Mouse (Mus musculus) neural tube, embryonic 12.5 days (tissue): ENCODE measurements around the gene Thbs4. TPM values are rescaled to one million over a fixed set of nuclear protein-coding genes. Genes with fewer than 3 reads are reported as not detected.

Experiments used
- ATAC-seq: fragments of 200-750 bp; cut with Nextera tagmentation; 2 replicates; pipeline ENCODE4 v1.8.0; 2017; ENCODE audit warnings: low read depth, mild to moderate bottlenecking, moderate TSS enrichment, moderate library complexity; ENCODE audit not compliant: low FRiP score
- H3K27ac ChIP-seq: fragments of 300-500 bp; sonication (generic); 2 replicates; pipeline ENCODE4 v1.5.1; 2016
- H3K27me3 ChIP-seq: fragments of 300-500 bp; sonication (generic); replicated peaks from 2 replicates; pipeline ENCODE4 v1.6.1; 2016; ENCODE audit warnings: mild to moderate bottlenecking
- H3K36me3 ChIP-seq: fragments of 300-500 bp; sonication (generic); 2 replicates; pipeline ENCODE4 v1.6.1; 2016; ENCODE audit warnings: mild to moderate bottlenecking
- H3K4me1 ChIP-seq: fragments of 300-500 bp; sonication (generic); 2 replicates; pipeline ENCODE4 v1.6.1; 2016
- H3K4me2 ChIP-seq: fragments of 300-500 bp; sonication (generic); replicated peaks from 2 replicates; pipeline ENCODE4 v1.6.1; 2016; ENCODE audit warnings: mild to moderate bottlenecking
- H3K4me3 ChIP-seq: fragments of 300-500 bp; sonication (generic); 2 replicates; pipeline ENCODE4 v1.5.1; 2016
- H3K9ac ChIP-seq: fragments of 300-500 bp; sonication (generic); 2 replicates; pipeline ENCODE4 v1.6.1; 2016; ENCODE audit warnings: mild to moderate bottlenecking
- H3K9me3 ChIP-seq: fragments of 300-500 bp; sonication (generic); 2 replicates; pipeline ENCODE4 v1.6.1; 2016; ENCODE audit warnings: mild to moderate bottlenecking
- WGBS: fragments of 180-500 bp; shearing (Covaris S2); methylation state at CpG from one replicate; pipeline ENCODE4 v1.1.7; 2016; 5-methylcytosine and 5-hydroxymethylcytosine counted together
- polyA plus RNA-seq: library from polyadenylated mRNA; unstranded; fragments of >200 nt; fragmentation: Nextera tagmentation; extraction: Ambion mirVana; gene quantifications from 2 replicates; pipeline ENCODE4 v1.2.1, GENCODE M21; 2016

Thbs4 gene
- polyA plus RNA-seq, 1 experiment from 2014 or later, result 1.6 TPM

DNA sequence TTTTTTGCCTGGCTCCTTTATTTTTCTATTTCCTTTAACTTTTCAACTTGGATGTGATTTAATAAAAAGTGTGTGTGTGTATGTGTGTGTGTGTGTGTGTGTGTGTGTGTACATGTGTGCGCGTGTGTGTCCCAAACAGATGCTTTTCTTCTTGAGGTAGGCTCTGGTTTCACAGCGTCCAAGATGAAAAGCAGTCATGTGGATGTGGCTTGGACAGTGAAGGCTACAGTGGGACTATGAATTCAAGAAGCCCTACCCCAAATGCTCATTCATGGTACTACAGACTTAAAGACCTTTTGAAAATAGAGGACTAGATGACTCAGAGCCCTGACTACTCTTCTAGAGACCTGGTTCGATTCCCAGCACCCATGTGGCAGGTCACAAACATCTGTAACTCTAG, 11.1 kb downstream of the Thbs4 start:
- H3K27ac ChIP-seq, result no peak overlapping the region
- no peak overlapping the region for H3K9ac ChIP-seq
- H3K4me3 ChIP-seq, result no peak overlapping the region
- no peaks in the 10 kb centered on the region for H3K27me3 ChIP-seq
- peaks cover 3% of the 10 kb centered on the region; the same call in 1 of the 2 replicates for H3K4me1 ChIP-seq
- no peaks in the 10 kb centered on the region for H3K9me3 ChIP-seq
- no peak for ATAC-seq
- H3K36me3 ChIP-seq, result no peaks in the 10 kb centered on the region
- WGBS, result 93% methylated on average over 4 of the region's 4 CpGs
- no peak overlapping the region for H3K4me2 ChIP-seq

DNA sequence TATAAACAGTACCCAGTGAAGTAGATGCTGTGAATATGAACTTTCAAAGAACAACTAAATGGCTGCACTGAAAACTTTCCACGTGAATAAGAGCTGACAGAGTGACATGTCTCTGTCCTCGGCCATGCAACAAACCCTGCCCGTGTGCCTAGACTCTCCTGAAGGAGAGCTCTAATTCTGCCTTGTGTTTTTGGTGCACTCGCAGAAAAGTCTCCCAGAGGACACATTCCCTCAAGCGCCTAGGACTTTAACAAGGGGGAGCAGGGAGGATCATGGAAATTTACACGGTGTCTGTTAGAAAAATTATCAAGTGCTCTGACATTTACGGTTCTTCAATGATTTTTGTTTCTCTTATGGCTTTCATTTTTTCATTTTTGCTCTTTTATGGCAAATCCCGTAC, 13.7 kb downstream of the Thbs4 start:
- Histone ChIP-seq H3K27ac (no peak overlapping the region), H3K4me3 (no peak overlapping the region), H3K4me1 (no peaks in the 10 kb centered on the region), H3K4me2 (no peak overlapping the region), H3K9me3 (no peaks in the 10 kb centered on the region), H3K27me3 (no peaks in the 10 kb centered on the region), H3K36me3 (no peaks in the 10 kb centered on the region), H3K9ac (no peak overlapping the region)
- ATAC-seq, result no peak
- 75% methylated on average over 8 of the region's 8 CpGs for WGBS

DNA sequence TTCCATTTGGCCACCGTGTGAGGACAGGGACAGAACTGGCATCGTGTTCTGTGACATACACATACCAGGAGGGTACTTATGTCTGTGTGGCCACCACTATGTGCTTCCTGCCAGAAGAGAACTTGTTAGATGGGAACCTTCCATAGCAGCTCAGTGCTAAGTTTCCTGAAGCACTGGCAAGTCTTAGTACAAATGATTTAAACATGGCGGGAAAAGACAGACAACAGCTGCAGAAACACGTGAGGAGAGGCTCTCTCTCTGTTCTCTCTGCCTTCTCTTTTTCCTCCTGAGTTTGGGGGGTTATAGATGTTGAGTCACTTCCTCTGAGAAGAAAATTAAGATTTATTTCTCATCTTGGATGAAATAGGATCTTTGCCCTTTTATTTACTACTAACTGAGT, 14.5 kb downstream of the Thbs4 start:
- Histone ChIP-seq H3K36me3 (no peaks in the 10 kb centered on the region), H3K27me3 (no peaks in the 10 kb centered on the region), H3K4me1 (no peaks in the 10 kb centered on the region), H3K9ac (no peak overlapping the region), H3K9me3 (no peaks in the 10 kb centered on the region), H3K4me3 (no peak overlapping the region), H3K27ac (no peak overlapping the region), H3K4me2 (no peak overlapping the region)
- no peak for ATAC-seq
- whole genome bisulfite sequencing, result 82% methylated on average over 4 of the region's 4 CpGs

DNA sequence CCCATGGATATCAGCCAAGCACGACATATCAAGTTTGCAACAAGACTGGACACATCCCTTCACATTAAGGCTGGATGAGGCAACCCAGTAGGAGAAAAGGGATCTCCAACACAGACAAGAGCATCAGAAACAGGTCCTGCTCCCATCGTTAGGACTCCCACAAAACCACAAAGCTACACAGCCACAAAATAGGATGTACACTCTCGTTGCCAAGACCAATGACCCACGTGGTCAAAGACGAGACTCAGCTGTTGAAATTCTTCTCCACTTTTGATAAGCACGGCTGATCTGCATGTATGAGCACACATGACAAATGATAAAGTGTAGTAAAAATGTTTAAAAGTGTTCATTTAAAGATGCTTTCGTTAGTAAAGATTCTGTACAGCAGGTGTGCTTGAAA, 16.0 kb downstream of the Thbs4 start:
- H3K36me3 ChIP-seq, result no peaks in the 10 kb centered on the region
- H3K27me3 ChIP-seq, result no peaks in the 10 kb centered on the region
- H3K4me2 ChIP-seq, result no peak overlapping the region
- no peak overlapping the region for H3K4me3 ChIP-seq
- H3K9ac ChIP-seq, result no peak overlapping the region
- no peaks in the 10 kb centered on the region for H3K9me3 ChIP-seq
- H3K4me1 ChIP-seq, result no peaks in the 10 kb centered on the region
- no peak for ATAC-seq
- H3K27ac ChIP-seq, result no peak overlapping the region
- 91% methylated on average over 7 of the region's 7 CpGs for WGBS

DNA sequence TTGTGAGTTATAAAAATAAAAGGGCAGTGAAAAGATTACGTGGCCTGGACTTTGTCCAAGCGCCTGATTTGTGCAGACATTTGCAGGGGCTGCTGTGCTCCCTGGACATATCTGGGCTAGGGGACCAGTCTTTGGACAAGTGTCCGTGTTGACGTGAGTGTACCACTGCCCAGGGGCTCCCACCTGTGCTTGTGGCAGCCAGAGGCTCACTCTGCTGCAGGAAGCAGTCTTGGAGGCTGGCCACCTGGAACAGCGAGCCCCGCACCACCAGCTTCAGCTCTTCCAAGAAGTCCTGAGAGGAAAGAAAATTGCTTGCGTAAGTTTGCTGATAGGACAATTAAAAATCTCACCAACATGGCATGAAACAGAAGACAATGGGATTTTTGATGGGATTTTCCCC, 18.7 kb downstream of the Thbs4 start:
- H3K36me3 ChIP-seq, result no peaks in the 10 kb centered on the region
- 87% methylated on average over 7 of the region's 7 CpGs for whole genome bisulfite sequencing
- H3K27ac ChIP-seq, result no peak overlapping the region
- ATAC-seq, result no peak
- no peaks in the 10 kb centered on the region for H3K27me3 ChIP-seq
- H3K4me3 ChIP-seq, result no peak overlapping the region
- no peaks in the 10 kb centered on the region for H3K9me3 ChIP-seq
- no peak overlapping the region for H3K9ac ChIP-seq
- H3K4me1 ChIP-seq, result peaks cover 7% of the 10 kb centered on the region; the same call in 1 of the 2 replicates
- H3K4me2 ChIP-seq, result no peak overlapping the region

DNA sequence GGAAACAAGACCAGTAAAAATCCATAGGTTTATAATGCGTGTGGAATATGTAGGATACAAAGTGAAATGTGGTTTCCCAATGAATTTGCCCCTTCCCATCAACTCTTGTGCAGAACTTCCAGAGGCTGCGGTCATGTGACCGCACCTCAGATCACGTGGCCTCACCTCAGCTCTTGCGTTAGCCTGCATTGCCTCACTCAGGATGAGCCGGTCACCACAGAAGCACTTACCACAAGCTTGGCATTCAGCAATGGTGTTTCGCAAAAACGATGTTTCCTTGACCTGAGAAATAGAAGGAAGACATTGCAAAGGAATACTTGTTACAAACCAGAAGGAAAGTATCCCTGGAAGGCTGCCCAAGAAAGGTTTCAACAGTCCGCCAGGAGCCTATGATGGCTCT, 19.7 kb downstream of the Thbs4 start:
- H3K9me3 ChIP-seq, result no peaks in the 10 kb centered on the region
- ATAC-seq, result no peak
- H3K4me2 ChIP-seq, result no peak overlapping the region
- WGBS, result 96% methylated on average over 9 of the region's 9 CpGs
- no peak overlapping the region for H3K9ac ChIP-seq
- H3K27me3 ChIP-seq, result no peaks in the 10 kb centered on the region
- H3K36me3 ChIP-seq, result no peaks in the 10 kb centered on the region
- no peak overlapping the region for H3K27ac ChIP-seq
- H3K4me1 ChIP-seq, result peaks cover 7% of the 10 kb centered on the region; the same call in 1 of the 2 replicates
- H3K4me3 ChIP-seq, result no peak overlapping the region

DNA sequence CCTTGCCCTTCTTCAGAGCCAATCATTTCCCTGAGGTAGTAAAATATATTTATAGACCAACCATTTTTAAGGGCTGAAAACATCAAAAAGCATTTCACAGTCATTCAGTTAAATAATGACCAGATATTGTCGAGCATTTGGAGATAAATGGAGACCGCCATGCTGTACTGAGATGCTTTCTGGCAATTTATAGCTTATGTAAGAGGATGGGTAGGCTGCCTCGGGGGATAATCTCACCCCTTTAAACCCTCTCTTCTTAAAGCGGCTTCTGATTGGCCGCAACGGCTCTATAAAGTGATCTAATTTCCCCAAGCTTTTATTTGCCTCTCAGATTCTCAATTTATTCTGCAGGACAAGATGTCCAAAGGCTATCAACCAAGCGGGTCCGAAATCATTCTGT, 22.1 kb downstream of the Thbs4 start:
- 67% methylated on average over 8 of the region's 8 CpGs for WGBS
- ATAC-seq, result peak; percentile 56; the same call in 1 of the 2 replicates
- Histone ChIP-seq H3K27ac (no peak overlapping the region), H3K9me3 (no peaks in the 10 kb centered on the region), H3K4me2 (no peak overlapping the region), H3K9ac (no peak overlapping the region), H3K4me1 (peaks cover 7% of the 10 kb centered on the region; the same call in 1 of the 2 replicates), H3K36me3 (no peaks in the 10 kb centered on the region), H3K27me3 (no peaks in the 10 kb centered on the region), H3K4me3 (no peak overlapping the region)

DNA sequence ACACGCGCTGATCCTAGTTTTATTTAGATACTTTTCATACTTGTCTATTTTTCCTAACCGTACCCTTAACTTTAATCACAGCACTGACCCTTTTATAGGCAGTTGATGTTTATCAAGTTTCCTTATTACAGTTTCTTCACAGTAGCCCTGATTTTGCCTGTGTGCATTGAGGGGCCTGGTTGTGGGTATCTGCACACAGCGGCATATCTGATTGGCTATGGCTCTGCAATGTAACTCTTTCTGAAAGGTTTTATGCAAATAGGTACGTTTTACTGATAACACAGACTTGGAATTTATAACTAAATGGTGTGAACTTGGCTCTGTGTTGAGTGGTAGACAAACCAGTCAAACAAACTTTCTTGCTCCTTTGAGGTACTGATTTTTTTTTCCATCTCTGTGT, 23.1 kb downstream of the Thbs4 start:
- 83% methylated on average over 5 of the region's 5 CpGs for WGBS

DNA sequence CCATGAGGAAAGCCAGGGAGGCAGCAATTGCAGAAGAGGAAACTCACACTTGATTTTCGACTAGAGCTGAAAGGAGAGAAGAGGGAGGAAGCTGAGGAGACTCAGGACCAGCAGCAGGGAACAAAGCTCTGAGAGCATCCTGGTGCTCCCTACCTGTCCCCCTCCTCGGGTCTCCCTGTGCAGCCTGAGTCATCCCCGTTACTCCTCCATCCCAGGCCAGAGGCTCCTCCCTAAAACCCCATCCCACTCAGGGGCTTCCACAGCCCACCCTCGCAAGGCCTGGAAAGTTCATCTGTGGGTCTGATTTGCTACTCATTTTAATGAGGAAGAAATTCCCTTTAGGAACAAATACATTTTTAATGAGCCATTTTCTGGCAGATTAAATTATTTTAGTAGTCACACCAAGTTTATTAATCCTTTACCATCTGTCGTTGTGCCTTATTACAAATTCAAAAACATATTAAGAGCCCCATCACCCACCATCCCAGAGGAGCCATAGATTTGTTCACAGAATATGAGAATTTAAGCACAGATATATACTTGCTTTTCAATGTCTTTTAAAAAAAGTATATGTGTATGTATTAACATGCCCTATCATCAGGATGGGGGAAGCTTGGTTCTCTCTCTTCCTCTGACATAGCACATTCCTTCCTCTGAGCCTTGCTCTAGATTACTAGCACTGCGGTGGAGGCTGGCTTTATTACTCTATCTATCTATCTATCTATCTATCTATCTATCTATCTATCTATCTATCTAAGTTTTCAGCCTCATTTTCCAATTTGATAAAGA, 29.0 kb downstream of the Thbs4 start:
- ATAC-seq, result 0 out of 2 replicates have a peak, but pooled peaks have one; percentile 46
- no peaks in the 10 kb centered on the region for H3K9me3 ChIP-seq
- no peaks in the 10 kb centered on the region for H3K4me1 ChIP-seq
- no peak overlapping the region for H3K4me3 ChIP-seq
- no peak overlapping the region for H3K27ac ChIP-seq
- 69% methylated on average over 6 of the region's 6 CpGs for WGBS
- H3K27me3 ChIP-seq, result no peaks in the 10 kb centered on the region
- H3K4me2 ChIP-seq, result no peak overlapping the region
- H3K9ac ChIP-seq, result no peak overlapping the region
- no peaks in the 10 kb centered on the region for H3K36me3 ChIP-seq

More for the DNA sequence above, 23.1 kb downstream of the Thbs4 start:
- Histone ChIP-seq H3K4me2 (no peak overlapping the region), H3K4me1 (peaks cover 7% of the 10 kb centered on the region; the same call in 1 of the 2 replicates), H3K36me3 (no peaks in the 10 kb centered on the region), H3K9me3 (no peaks in the 10 kb centered on the region), H3K27ac (no peak overlapping the region), H3K4me3 (no peak overlapping the region), H3K27me3 (no peaks in the 10 kb centered on the region), H3K9ac (no peak overlapping the region)
- no peak for ATAC-seq

DNA sequence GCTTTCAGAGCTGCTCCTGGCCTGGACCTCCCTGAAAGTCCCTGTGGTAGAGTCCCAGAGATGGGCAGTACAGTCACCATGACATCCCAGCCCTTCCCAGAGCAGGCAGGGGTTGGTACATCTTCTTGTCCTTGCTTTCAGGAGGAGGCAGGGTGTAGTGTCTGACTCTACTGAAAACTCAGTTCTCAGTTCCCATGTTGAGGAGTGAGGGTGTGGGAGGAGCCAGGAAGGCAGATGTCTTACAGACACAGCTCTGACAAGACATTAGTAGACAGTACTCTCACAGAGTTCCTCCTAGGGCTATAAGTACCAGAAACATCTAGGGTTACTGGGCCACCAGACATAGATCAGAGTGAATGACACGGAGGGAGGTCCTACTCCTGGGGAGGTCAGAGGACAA, 32.3 kb downstream of the Thbs4 start:
- no peak for ATAC-seq
- H3K9ac ChIP-seq, result no peak overlapping the region
- 65% methylated on average over 1 of the region's 1 CpGs for WGBS

DNA sequence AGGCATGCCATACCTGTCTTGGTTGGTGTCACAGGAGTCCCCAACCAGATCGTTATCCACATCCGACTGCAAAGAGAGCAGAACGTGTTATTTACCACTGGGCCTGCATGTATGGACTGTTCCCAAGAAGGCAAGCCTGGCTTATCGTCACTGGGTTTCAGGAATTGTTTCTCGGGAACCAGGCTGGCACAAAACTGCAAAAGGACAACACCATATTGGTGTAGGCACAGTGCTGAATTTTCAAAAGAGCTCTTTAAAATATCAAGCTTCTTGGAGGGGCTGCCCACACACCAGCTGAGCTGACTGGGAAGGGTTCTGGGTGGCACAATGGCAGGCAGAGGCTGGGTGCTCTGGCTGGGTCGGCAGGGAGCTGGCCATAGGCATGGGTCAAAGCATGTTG, 34.1 kb downstream of the Thbs4 start:
- Histone ChIP-seq H3K36me3 (no peaks in the 10 kb centered on the region), H3K4me2 (no peak overlapping the region), H3K4me3 (no peak overlapping the region), H3K27ac (no peak overlapping the region), H3K4me1 (no peaks in the 10 kb centered on the region), H3K9ac (no peak overlapping the region), H3K9me3 (no peaks in the 10 kb centered on the region), H3K27me3 (no peaks in the 10 kb centered on the region)
- no peak for ATAC-seq
- WGBS, result 89% methylated on average over 6 of the region's 6 CpGs

More for the DNA sequence above, 32.3 kb downstream of the Thbs4 start:
- Histone ChIP-seq H3K27me3 (no peaks in the 10 kb centered on the region), H3K36me3 (no peaks in the 10 kb centered on the region), H3K4me2 (no peak overlapping the region), H3K4me3 (no peak overlapping the region), H3K9me3 (no peaks in the 10 kb centered on the region), H3K27ac (no peak overlapping the region), H3K4me1 (no peaks in the 10 kb centered on the region)

DNA sequence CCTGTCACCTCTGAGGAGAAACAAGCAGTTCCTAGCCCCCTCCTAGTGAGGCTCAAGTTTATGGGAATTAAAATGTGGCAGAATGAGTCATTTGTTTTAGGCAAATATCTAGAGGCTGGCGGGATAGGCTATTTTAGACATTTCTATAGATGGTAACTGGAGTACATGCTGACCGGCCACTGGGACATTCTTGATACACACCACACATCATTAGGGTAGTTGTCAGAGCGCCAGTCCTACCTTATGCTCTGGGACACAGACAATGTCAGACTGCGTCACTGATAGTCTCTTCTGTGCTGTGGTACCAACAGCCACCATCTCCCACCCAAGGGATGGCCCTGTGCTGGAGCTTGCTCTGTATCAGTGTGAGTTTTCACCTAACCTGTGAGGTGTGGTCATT, 35.5 kb downstream of the Thbs4 start:
- H3K9ac ChIP-seq, result no peak overlapping the region
- no peaks in the 10 kb centered on the region for H3K36me3 ChIP-seq
- 89% methylated on average over 4 of the region's 4 CpGs for WGBS
- no peak overlapping the region for H3K4me3 ChIP-seq
- H3K27me3 ChIP-seq, result no peaks in the 10 kb centered on the region
- ATAC-seq, result no peak
- no peak overlapping the region for H3K4me2 ChIP-seq
- H3K27ac ChIP-seq, result no peak overlapping the region
- no peaks in the 10 kb centered on the region for H3K4me1 ChIP-seq
- no peaks in the 10 kb centered on the region for H3K9me3 ChIP-seq

DNA sequence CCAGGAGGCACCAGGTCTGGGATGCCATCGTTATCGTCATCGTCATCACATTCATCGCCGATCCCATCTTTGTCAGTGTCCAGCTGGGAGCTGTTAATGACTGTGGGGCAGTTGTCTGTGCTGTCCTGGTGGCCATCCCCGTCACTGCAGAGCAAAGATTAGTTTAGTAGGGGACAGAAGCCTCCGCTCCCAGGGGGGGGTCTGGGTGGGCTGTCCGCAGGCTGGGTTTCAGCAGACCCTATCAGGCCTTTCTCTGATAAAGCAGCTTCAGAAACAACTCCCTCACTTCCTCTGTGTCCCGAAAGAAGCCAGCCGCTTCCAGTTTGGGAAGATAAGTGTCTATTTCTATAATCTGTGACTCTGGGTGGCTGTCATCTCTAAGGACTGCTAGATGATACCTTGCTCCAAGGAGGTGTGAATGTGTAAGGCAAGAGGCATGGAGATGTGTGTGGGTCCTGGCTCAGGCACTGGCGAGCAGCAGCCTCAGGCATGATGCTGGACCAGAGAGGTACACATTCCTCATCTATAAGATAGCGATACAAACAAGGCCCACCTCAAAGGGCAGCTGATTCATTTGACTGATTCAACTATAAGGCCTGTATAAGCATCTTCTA, 36.5 kb downstream of the Thbs4 start:
- Histone ChIP-seq H3K27ac (no peak overlapping the region), H3K9me3 (no peaks in the 10 kb centered on the region), H3K9ac (no peak overlapping the region), H3K36me3 (no peaks in the 10 kb centered on the region), H3K27me3 (no peaks in the 10 kb centered on the region), H3K4me1 (no peaks in the 10 kb centered on the region), H3K4me3 (no peak overlapping the region), H3K4me2 (no peak overlapping the region)
- ATAC-seq, result no peak
- WGBS, result 89% methylated on average over 12 of the region's 12 CpGs
